8 mouse cellular contexts compared by ENCODE assay signal in the genomic region with DNA sequence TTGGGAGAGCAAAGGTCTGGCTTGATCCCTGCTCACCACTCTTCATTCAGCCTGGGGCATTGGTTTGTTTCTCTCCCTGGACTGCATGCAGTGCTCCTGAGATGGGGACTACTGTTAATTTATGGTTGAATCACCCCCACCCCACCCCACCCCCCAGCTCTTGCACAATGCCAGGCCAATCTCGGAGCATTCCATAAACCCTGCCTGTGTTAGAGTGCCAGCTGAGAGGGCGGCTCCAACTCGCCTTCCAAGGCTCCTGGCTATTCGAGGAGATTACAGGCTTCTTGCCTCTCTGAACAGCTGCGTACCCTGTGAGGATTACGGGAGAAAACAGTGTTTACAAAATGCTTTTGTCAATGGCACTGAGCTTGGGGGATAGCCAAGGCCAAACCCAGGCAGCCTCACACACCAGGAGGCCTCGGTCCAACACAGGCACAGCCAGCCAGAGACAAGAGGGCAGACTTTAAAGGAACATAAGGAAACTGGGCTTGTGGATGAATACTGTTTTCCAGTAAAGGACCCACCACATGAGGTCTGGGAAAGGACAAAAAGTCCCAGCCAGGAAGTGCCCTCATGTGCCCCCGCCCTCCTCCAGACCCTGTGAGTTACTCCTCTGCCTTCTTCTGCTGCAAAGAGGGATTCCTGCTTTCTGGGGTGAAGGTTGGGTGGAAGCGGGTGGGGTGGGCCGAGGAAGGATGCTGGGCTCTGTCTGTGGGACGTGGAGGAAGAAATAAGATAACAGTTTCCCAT. TPM values are rescaled to one million over a fixed set of nuclear protein-coding genes. Genes with fewer than 3 reads are reported as not detected.
DNase-seq lines count a peak whose midpoint lies in the region; ATAC-seq and TF ChIP-seq lines count a peak whose summit lies in the region.

No protein-coding gene starts in this region.

- H3K9me3 ChIP-seq in embryonic facial prominence, embryonic 15.5 days (replicated peaks): no peaks in the 10 kb centered on the region
- no peaks in the 10 kb centered on the region for H3K9me3 ChIP-seq in intestine, embryonic 15.5 days
- H3K9me3 ChIP-seq in neural tube, embryonic 12.5 days: no peaks in the 10 kb centered on the region
- H3K9me3 ChIP-seq in kidney, embryonic 14.5 days (ENCODE audit: control insufficient read depth, low read length): no peaks in the 10 kb centered on the region

- H3K9ac ChIP-seq in liver, adult 2 months (ENCODE audit: low read depth, low read length): peak overlapping the region; percentile 53
- H3K9ac ChIP-seq in embryonic facial prominence, embryonic 15.5 days: no peak overlapping the region
- H3K9ac ChIP-seq in intestine, embryonic 15.5 days: no peak overlapping the region
- H3K9ac ChIP-seq in neural tube, embryonic 12.5 days: no peak overlapping the region; the same call in 1 of the 2 replicates
- no peak overlapping the region for H3K9ac ChIP-seq in kidney, embryonic 14.5 days (ENCODE audit: low read depth, low read length)

- peaks cover 28% of the 10 kb centered on the region for H3K4me1 ChIP-seq in liver, adult 2 months (ENCODE audit: control insufficient read depth, insufficient read depth, low read length)
- H3K4me1 ChIP-seq in embryonic facial prominence, embryonic 15.5 days: peaks cover 69% of the 10 kb centered on the region
- peaks cover 18% of the 10 kb centered on the region for H3K4me1 ChIP-seq in intestine, embryonic 15.5 days (replicated peaks)
- H3K4me1 ChIP-seq in neural tube, embryonic 12.5 days: peaks cover 30% of the 10 kb centered on the region
- H3K4me1 ChIP-seq in kidney, embryonic 14.5 days (ENCODE audit: control insufficient read depth, insufficient read depth, low read length): peaks cover 14% of the 10 kb centered on the region; the same call in 1 of the 2 replicates

- no peak overlapping the region for H3K4me3 ChIP-seq in liver, adult 2 months (ENCODE audit: insufficient read depth, low read depth, low read length)
- no peak overlapping the region for H3K4me3 ChIP-seq in embryonic facial prominence, embryonic 15.5 days (replicated peaks)
- no peak overlapping the region for H3K4me3 ChIP-seq in intestine, embryonic 15.5 days (replicated peaks)
- no peak overlapping the region for H3K4me3 ChIP-seq in neural tube, embryonic 12.5 days
- no peak overlapping the region for H3K4me3 ChIP-seq in kidney, embryonic 14.5 days (ENCODE audit: low read length)

- H3K4me2 ChIP-seq in embryonic facial prominence, embryonic 15.5 days (replicated peaks): no peak overlapping the region
- H3K4me2 ChIP-seq in intestine, embryonic 15.5 days (replicated peaks): no peak overlapping the region
- peak overlapping the region; percentile 20 for H3K4me2 ChIP-seq in neural tube, embryonic 12.5 days (replicated peaks)
- H3K4me2 ChIP-seq in kidney, embryonic 14.5 days (replicated peaks; ENCODE audit: low read depth, low read length): no peak overlapping the region

- 0 out of 2 replicates have a peak, but pooled peaks have one; percentile 13 for ATAC-seq in embryonic facial prominence, embryonic 15.5 days (ENCODE audit: insufficient number of reproducible peaks, low FRiP score, low TSS enrichment, low read depth)
- ATAC-seq in intestine, embryonic 15.5 days: peak; percentile 53
- peak; percentile 57; the same call in 1 of the 2 replicates for ATAC-seq in neural tube, embryonic 12.5 days (ENCODE audit: low FRiP score, low read depth)
- ATAC-seq in kidney, embryonic 14.5 days (ENCODE audit: low FRiP score, low TSS enrichment): no peak

- no peak for TF ChIP-seq CTCF in liver, adult 2 months (IDR thresholded peaks at IDR 0.05; ENCODE audit: low read depth, low read length)

- no peaks in the 10 kb centered on the region for H3K36me3 ChIP-seq in liver, adult 2 months (ENCODE audit: control insufficient read depth, insufficient read depth, low read length)
- peaks cover under 1% of the 10 kb centered on the region; the same call in 1 of the 2 replicates for H3K36me3 ChIP-seq in embryonic facial prominence, embryonic 15.5 days
- no peaks in the 10 kb centered on the region for H3K36me3 ChIP-seq in intestine, embryonic 15.5 days
- no peaks in the 10 kb centered on the region for H3K36me3 ChIP-seq in neural tube, embryonic 12.5 days
- H3K36me3 ChIP-seq in kidney, embryonic 14.5 days (ENCODE audit: control insufficient read depth, insufficient read depth, low read length): no peaks in the 10 kb centered on the region

- TF ChIP-seq POLR2A in liver, adult 2 months (IDR thresholded peaks at IDR 0.05; ENCODE audit: extremely low read depth, insufficient read depth, low read length): no peak

- peak; percentile 56 for DNase-seq in liver, adult 2 months (ENCODE audit: extremely low read depth, low read depth, low spot score)
- no peak for DNase-seq in liver
- DNase-seq in frontal cortex, postnatal 10 days (ENCODE audit: low spot score in 2 of 2): no peak
- DNase-seq in left cerebral cortex, adult 8-10 months (ENCODE audit: low spot score in 2 of 2): no peak

- WGBS in liver, adult 2 months: 29% methylated on average over 11 of the region's 11 CpGs
- 36% methylated on average over 11 of the region's 11 CpGs for WGBS in embryonic facial prominence, embryonic 15.5 days
- WGBS in intestine, embryonic 15.5 days: 33% methylated on average over 11 of the region's 11 CpGs
- 18% methylated on average over 11 of the region's 11 CpGs for WGBS in neural tube, embryonic 12.5 days
- 37% methylated on average over 11 of the region's 11 CpGs for WGBS in kidney, embryonic 14.5 days

- H3K27ac ChIP-seq in liver, adult 2 months (replicated peaks; ENCODE audit: insufficient read depth, low read depth, low read length): peak overlapping the region; percentile 70
- H3K27ac ChIP-seq in embryonic facial prominence, embryonic 15.5 days (replicated peaks): peak overlapping the region; percentile 72
- H3K27ac ChIP-seq in intestine, embryonic 15.5 days: 0 out of 2 replicates have a peak overlapping the region, but pooled peaks have one; percentile 20
- H3K27ac ChIP-seq in neural tube, embryonic 12.5 days: peak overlapping the region; percentile 68; the same call in 1 of the 2 replicates
- H3K27ac ChIP-seq in kidney, embryonic 14.5 days (ENCODE audit: low read depth, low read length): no peak overlapping the region

- no peaks in the 10 kb centered on the region for H3K79me2 ChIP-seq in liver, adult 2 months (ENCODE audit: control insufficient read depth, insufficient read depth, low read length)

- no peaks in the 10 kb centered on the region for H3K27me3 ChIP-seq in liver, adult 2 months (ENCODE audit: control insufficient read depth, insufficient read depth, low read length)
- H3K27me3 ChIP-seq in embryonic facial prominence, embryonic 15.5 days: no peaks in the 10 kb centered on the region
- H3K27me3 ChIP-seq in intestine, embryonic 15.5 days (replicated peaks): no peaks in the 10 kb centered on the region
- H3K27me3 ChIP-seq in neural tube, embryonic 12.5 days (replicated peaks): no peaks in the 10 kb centered on the region
- no peaks in the 10 kb centered on the region for H3K27me3 ChIP-seq in kidney, embryonic 14.5 days (ENCODE audit: control insufficient read depth, insufficient read depth, low read length)

RNA-seq across cellular contexts. Expression of a gene that starts 10.8 kb away (rescaled TPM):
- 6.6 and 9.9 TPM in 2 replicates for total RNA-seq in liver, adult 2 months (2014; rRNA removed)
- 8.1 and 9.2 TPM in 2 replicates for polyA plus RNA-seq in liver, adult 2 months (2012; rRNA removed)
- polyA plus RNA-seq in embryonic facial prominence, embryonic 15.5 days (2015; fragmentation: Nextera tagmentation; extraction: Ambion mirVana): 19.0 and 23.0 TPM in 2 replicates
- polyA plus RNA-seq in intestine, embryonic 15.5 days (2015; fragmentation: Nextera tagmentation; extraction: Ambion mirVana): 6.3 and 6.6 TPM in 2 replicates
- 2.5 and 3.1 TPM in 2 replicates for polyA plus RNA-seq in neural tube, embryonic 12.5 days (2016; fragmentation: Nextera tagmentation; extraction: Ambion mirVana)
- 2.8 and 4.0 TPM in 2 replicates for polyA plus RNA-seq in kidney, embryonic 14.5 days (2014; fragmentation: Nextera tagmentation; extraction: Ambion mirVana)
- 1 to 10 TPM; 4.4 to 5.3 (median 4.9) TPM for total RNA-seq in left cerebral cortex, adult 8-10 months (2022)

RNA-seq across cellular contexts. Expression of a gene that starts 20.0 kb away (rescaled TPM):
- 11.4 and 16.4 TPM in 2 replicates for total RNA-seq in liver, adult 2 months (2014; rRNA removed)
- 23.0 and 25.7 TPM in 2 replicates for polyA plus RNA-seq in liver, adult 2 months (2012; rRNA removed)
- 34.2 and 38.0 TPM in 2 replicates for polyA plus RNA-seq in embryonic facial prominence, embryonic 15.5 days (2015; fragmentation: Nextera tagmentation; extraction: Ambion mirVana)
- 39.7 and 44.3 TPM in 2 replicates for polyA plus RNA-seq in intestine, embryonic 15.5 days (2015; fragmentation: Nextera tagmentation; extraction: Ambion mirVana)
- 32.1 and 32.2 TPM in 2 replicates for polyA plus RNA-seq in neural tube, embryonic 12.5 days (2016; fragmentation: Nextera tagmentation; extraction: Ambion mirVana)
- 19.0 and 24.1 TPM in 2 replicates for polyA plus RNA-seq in kidney, embryonic 14.5 days (2014; fragmentation: Nextera tagmentation; extraction: Ambion mirVana)
- total RNA-seq in left cerebral cortex, adult 8-10 months (2022): 10 to 100 TPM; 36.6 to 40.3 (median 38.8) TPM

RNA-seq across cellular contexts. Expression of a gene that starts 36.9 kb away (rescaled TPM):
- 20.2 and 23.9 TPM in 2 replicates for total RNA-seq in liver, adult 2 months (2014; rRNA removed)
- 136 and 216 TPM in 2 replicates for polyA plus RNA-seq in liver, adult 2 months (2012; rRNA removed)
- polyA plus RNA-seq in embryonic facial prominence, embryonic 15.5 days (2015; fragmentation: Nextera tagmentation; extraction: Ambion mirVana): 15.6 and 19.8 TPM in 2 replicates
- polyA plus RNA-seq in intestine, embryonic 15.5 days (2015; fragmentation: Nextera tagmentation; extraction: Ambion mirVana): 153 and 171 TPM in 2 replicates
- polyA plus RNA-seq in neural tube, embryonic 12.5 days (2016; fragmentation: Nextera tagmentation; extraction: Ambion mirVana): 1.4 and 2.0 TPM in 2 replicates
- 11.8 and 13.0 TPM in 2 replicates for polyA plus RNA-seq in kidney, embryonic 14.5 days (2014; fragmentation: Nextera tagmentation; extraction: Ambion mirVana)
- 10 to 100 TPM; 20.8 to 62.8 (median 36.9) TPM for total RNA-seq in left cerebral cortex, adult 8-10 months (2022)

RNA-seq across cellular contexts. Expression of a gene that starts 37.8 kb away (rescaled TPM):
- total RNA-seq in liver, adult 2 months (2014; rRNA removed): 3.0 and 3.6 TPM in 2 replicates
- 8.1 and 8.3 TPM in 2 replicates for polyA plus RNA-seq in liver, adult 2 months (2012; rRNA removed)
- 8.6 and 8.7 TPM in 2 replicates for polyA plus RNA-seq in embryonic facial prominence, embryonic 15.5 days (2015; fragmentation: Nextera tagmentation; extraction: Ambion mirVana)
- polyA plus RNA-seq in intestine, embryonic 15.5 days (2015; fragmentation: Nextera tagmentation; extraction: Ambion mirVana): 13.1 and 14.7 TPM in 2 replicates
- polyA plus RNA-seq in neural tube, embryonic 12.5 days (2016; fragmentation: Nextera tagmentation; extraction: Ambion mirVana): 9.7 and 9.8 TPM in 2 replicates
- polyA plus RNA-seq in kidney, embryonic 14.5 days (2014; fragmentation: Nextera tagmentation; extraction: Ambion mirVana): 3.9 and 9.7 TPM in 2 replicates
- 10 to 100 TPM; 12.6 to 18.2 (median 15.3) TPM for total RNA-seq in left cerebral cortex, adult 8-10 months (2022)
